Comparison of ENCODE assay signal across 9 mouse cellular contexts in genomic region chr15:77202881-77203254, GRCm38 (mm10).
DNase-seq lines count a peak whose midpoint lies in the region; ATAC-seq and TF ChIP-seq lines count a peak whose summit lies in the region.
"Had no signal": no experiment of that assay in that cellular context is flagged by ENCODE, and none has a peak within 500 bp of the region (broad histone marks: within the 10 kb centered on the region; RNA-seq: fewer than 3 reads in every experiment).

No protein-coding gene starts in this region.

- H3K27ac ChIP-seq in forebrain, embryonic 10.5 days = peak overlapping the region; percentile 31; the same call in 1 of the 2 replicates
- no peak overlapping the region for H3K27ac ChIP-seq in forebrain, postnatal 0 days (ENCODE audit: low read depth, low read length)
- peak overlapping the region; percentile 5; the same call in 1 of the 2 replicates for H3K27ac ChIP-seq in lung, embryonic 15.5 days
- peak overlapping the region; percentile 84 for H3K27ac ChIP-seq in limb, embryonic 13.5 days
- H3K27ac ChIP-seq in small intestine, adult 2 months (ENCODE audit: insufficient read depth, low read depth, low read length) = peak overlapping the region; percentile 23

- H3K9ac ChIP-seq in forebrain, postnatal 0 days = no peak overlapping the region
- H3K9ac ChIP-seq in lung, embryonic 15.5 days = no peak overlapping the region
- 0 out of 2 replicates have a peak overlapping the region, but pooled peaks have one; percentile 8 for H3K9ac ChIP-seq in limb, embryonic 13.5 days
- H3K9ac ChIP-seq: forebrain, embryonic 15.5 days had no signal

- no peak for DNase-seq in forebrain, embryonic 10.5 days (ENCODE audit: extremely low spot score, low spot score)
- DNase-seq in forebrain, postnatal 0 days = no peak
- no peak for DNase-seq in lung, adult 18-20 months
- no peak for DNase-seq in natural killer cell, adult 2 months (ENCODE audit: low spot score in 2 of 2)
- no peak for DNase-seq in cerebellum, postnatal 25 days

- no peak for ATAC-seq in forebrain, postnatal 0 days
- no peak for ATAC-seq in lung, embryonic 15.5 days (ENCODE audit: borderline replicate concordance, extremely low read depth, low FRiP score, low TSS enrichment)
- ATAC-seq in limb, embryonic 13.5 days (ENCODE audit: low FRiP score, low read depth) = no peak
- ATAC-seq: forebrain, embryonic 15.5 days had no signal

- H3K27me3 ChIP-seq in forebrain, embryonic 10.5 days (ENCODE audit: poor library complexity, severe bottlenecking) = no peaks in the 10 kb centered on the region
- no peaks in the 10 kb centered on the region for H3K27me3 ChIP-seq in forebrain, postnatal 0 days (ENCODE audit: insufficient read depth, low read length)
- no peaks in the 10 kb centered on the region for H3K27me3 ChIP-seq in lung, embryonic 15.5 days
- no peaks in the 10 kb centered on the region for H3K27me3 ChIP-seq in limb, embryonic 13.5 days
- no peaks in the 10 kb centered on the region for H3K27me3 ChIP-seq in small intestine, adult 2 months (ENCODE audit: control insufficient read depth, insufficient read depth, low read length)
- H3K27me3 ChIP-seq: forebrain, embryonic 15.5 days had no signal

- no peaks in the 10 kb centered on the region; the same call in 1 of the 2 replicates for H3K36me3 ChIP-seq in forebrain, embryonic 10.5 days (replicated peaks)
- H3K36me3 ChIP-seq in forebrain, postnatal 0 days (ENCODE audit: insufficient read depth) = no peaks in the 10 kb centered on the region
- no peaks in the 10 kb centered on the region for H3K36me3 ChIP-seq in lung, embryonic 15.5 days
- H3K36me3 ChIP-seq in limb, embryonic 13.5 days = 0 out of 2 replicates have a peak, but pooled peaks cover 3% of the 10 kb centered on the region
- H3K36me3 ChIP-seq in small intestine, adult 2 months (ENCODE audit: control insufficient read depth, insufficient read depth, low read length) = no peaks in the 10 kb centered on the region
- H3K36me3 ChIP-seq: forebrain, embryonic 15.5 days had no signal

- no peak for TF ChIP-seq CTCF in forebrain, postnatal 0 days (IDR thresholded peaks at IDR 0.05; ENCODE audit: low read depth)
- TF ChIP-seq CTCF in small intestine, adult 2 months (IDR thresholded peaks at IDR 0.05; ENCODE audit: extremely low read depth, insufficient read length, insufficient replicate concordance, low read depth, low read length) = no peak

- WGBS in forebrain, embryonic 10.5 days = 89% methylated on average over 3 of the region's 3 CpGs
- 81% methylated on average over 3 of the region's 3 CpGs for whole genome bisulfite sequencing in forebrain, postnatal 0 days
- 64% methylated on average over 3 of the region's 3 CpGs for WGBS in lung, embryonic 15.5 days
- 59% methylated on average over 3 of the region's 3 CpGs for WGBS in limb, embryonic 13.5 days
- 67% methylated on average over 3 of the region's 3 CpGs for WGBS in small intestine, adult 2 months

- TF ChIP-seq POLR2A in small intestine, adult 2 months (IDR thresholded peaks at IDR 0.05; ENCODE audit: low read depth, low read length) = no peak

- peaks cover 53% of the 10 kb centered on the region for H3K4me1 ChIP-seq in forebrain, embryonic 10.5 days
- H3K4me1 ChIP-seq in forebrain, postnatal 0 days (ENCODE audit: insufficient read depth) = 0 out of 2 replicates have a peak, but pooled peaks cover 6% of the 10 kb centered on the region
- H3K4me1 ChIP-seq in lung, embryonic 15.5 days = peaks cover 25% of the 10 kb centered on the region
- H3K4me1 ChIP-seq in limb, embryonic 13.5 days = peaks cover 50% of the 10 kb centered on the region
- peaks cover 14% of the 10 kb centered on the region for H3K4me1 ChIP-seq in small intestine, adult 2 months (ENCODE audit: control insufficient read depth, insufficient read depth, insufficient read length, low read length)

- H3K4me2 ChIP-seq in forebrain, postnatal 0 days (ENCODE audit: low read depth) = no peak overlapping the region
- no peak overlapping the region for H3K4me2 ChIP-seq in lung, embryonic 15.5 days
- peak overlapping the region; percentile 31 for H3K4me2 ChIP-seq in limb, embryonic 13.5 days (replicated peaks)
- H3K4me2 ChIP-seq: forebrain, embryonic 15.5 days had no signal

- no peak overlapping the region for H3K4me3 ChIP-seq in forebrain, embryonic 10.5 days
- H3K4me3 ChIP-seq in forebrain, postnatal 0 days (ENCODE audit: low read depth, low read length) = no peak overlapping the region
- no peak overlapping the region for H3K4me3 ChIP-seq in lung, embryonic 15.5 days
- H3K4me3 ChIP-seq in limb, embryonic 13.5 days = no peak overlapping the region
- H3K4me3 ChIP-seq in small intestine, adult 2 months (ENCODE audit: low read depth, low read length) = no peak overlapping the region
- H3K4me3 ChIP-seq: forebrain, embryonic 15.5 days had no signal

- no peaks in the 10 kb centered on the region for H3K9me3 ChIP-seq in forebrain, embryonic 10.5 days
- H3K9me3 ChIP-seq in forebrain, postnatal 0 days (ENCODE audit: low read length) = no peaks in the 10 kb centered on the region
- H3K9me3 ChIP-seq in lung, embryonic 15.5 days = no peaks in the 10 kb centered on the region
- H3K9me3 ChIP-seq in limb, embryonic 13.5 days = no peaks in the 10 kb centered on the region
- H3K9me3 ChIP-seq: forebrain, embryonic 15.5 days had no signal
